Mouse (Mus musculus): ENCODE data around the gene Pabpc4. TPM values are rescaled to one million over a fixed set of nuclear protein-coding genes. Genes with fewer than 3 reads are reported as not detected.
A peak's percentile ranks its signal among the peaks of the same experiment; 100 is the strongest.

Pabpc4 gene
- polyA plus RNA-seq, 1 experiment from 2014 or later: 47.1 TPM

- WGBS: 42% methylated on average over 4 of the region's 4 CpGs
- no peak overlapping the region for H3K9ac ChIP-seq (ENCODE audit: low read depth, low read length)
- H3K4me1 ChIP-seq (replicated peaks; ENCODE audit: control insufficient read depth, insufficient read depth, low read length): peaks cover 3% of the 10 kb centered on the region; the same call in 1 of the 2 replicates
- ATAC-seq (ENCODE audit: low FRiP score) (no peak), DNase-seq (ENCODE audit: low spot score) (no peak)
- no peaks in the 10 kb centered on the region for H3K9me3 ChIP-seq (ENCODE audit: control insufficient read depth, low read length)
- no peak overlapping the region for H3K4me3 ChIP-seq (ENCODE audit: low read depth, low read length)
- no peak overlapping the region for H3K27ac ChIP-seq (ENCODE audit: low read depth, low read length)
- H3K4me2 ChIP-seq (replicated peaks; ENCODE audit: low read depth, low read length): no peak overlapping the region
- H3K36me3 ChIP-seq (ENCODE audit: control insufficient read depth, insufficient read depth, low read length): no peaks in the 10 kb centered on the region
- H3K27me3 ChIP-seq (ENCODE audit: control insufficient read depth, insufficient read depth, low read length): peaks cover 5% of the 10 kb centered on the region; the same call in 1 of the 2 replicates
Measured at GRCm38 (mm10) chr4:123227707-123228106, 34.4 kb upstream of the Pabpc4 start.

GRCm38 (mm10) chr4:123228270-123228669 is 33.9 kb upstream of the Pabpc4 start:
- Histone ChIP-seq H3K9me3 (ENCODE audit: control insufficient read depth, low read length) (no peaks in the 10 kb centered on the region), H3K27ac (ENCODE audit: low read depth, low read length) (no peak overlapping the region), H3K36me3 (ENCODE audit: control insufficient read depth, insufficient read depth, low read length) (no peaks in the 10 kb centered on the region), H3K9ac (ENCODE audit: low read depth, low read length) (no peak overlapping the region), H3K27me3 (ENCODE audit: control insufficient read depth, insufficient read depth, low read length) (peaks cover 10% of the 10 kb centered on the region), H3K4me3 (ENCODE audit: low read depth, low read length) (no peak overlapping the region), H3K4me2 (replicated peaks; ENCODE audit: low read depth, low read length) (no peak overlapping the region), H3K4me1 (replicated peaks; ENCODE audit: control insufficient read depth, insufficient read depth, low read length) (peaks cover 4% of the 10 kb centered on the region)
- DNase-seq (ENCODE audit: low spot score): no peak
- WGBS: 30% methylated on average over 2 of the region's 2 CpGs
- no peak for ATAC-seq (ENCODE audit: low FRiP score)

GRCm38 (mm10) chr4:123229166-123229565 is 33.0 kb upstream of the Pabpc4 start:
- Histone ChIP-seq H3K9me3 (ENCODE audit: control insufficient read depth, low read length) (no peaks in the 10 kb centered on the region), H3K4me1 (replicated peaks; ENCODE audit: control insufficient read depth, insufficient read depth, low read length) (peaks cover 6% of the 10 kb centered on the region), H3K4me2 (replicated peaks; ENCODE audit: low read depth, low read length) (no peak overlapping the region), H3K27ac (ENCODE audit: low read depth, low read length) (no peak overlapping the region), H3K36me3 (ENCODE audit: control insufficient read depth, insufficient read depth, low read length) (no peaks in the 10 kb centered on the region), H3K27me3 (ENCODE audit: control insufficient read depth, insufficient read depth, low read length) (peaks cover 19% of the 10 kb centered on the region), H3K9ac (ENCODE audit: low read depth, low read length) (no peak overlapping the region), H3K4me3 (ENCODE audit: low read depth, low read length) (no peak overlapping the region)
- no peak for ATAC-seq (ENCODE audit: low FRiP score)
- WGBS: 84% methylated on average over 11 of the region's 11 CpGs
- no peak for DNase-seq (ENCODE audit: low spot score)

GRCm38 (mm10) chr4:123232841-123233240 is 29.3 kb upstream of the Pabpc4 start:
- Histone ChIP-seq H3K4me3 (ENCODE audit: low read depth, low read length) (no peak overlapping the region), H3K27ac (ENCODE audit: low read depth, low read length) (no peak overlapping the region), H3K9ac (ENCODE audit: low read depth, low read length) (no peak overlapping the region), H3K4me2 (replicated peaks; ENCODE audit: low read depth, low read length) (no peak overlapping the region), H3K9me3 (ENCODE audit: control insufficient read depth, low read length) (no peaks in the 10 kb centered on the region), H3K4me1 (replicated peaks; ENCODE audit: control insufficient read depth, insufficient read depth, low read length) (peaks cover 8% of the 10 kb centered on the region), H3K36me3 (ENCODE audit: control insufficient read depth, insufficient read depth, low read length) (no peaks in the 10 kb centered on the region), H3K27me3 (ENCODE audit: control insufficient read depth, insufficient read depth, low read length) (peaks cover 27% of the 10 kb centered on the region)
- WGBS: 63% methylated on average over 3 of the region's 3 CpGs
- DNase-seq (ENCODE audit: low spot score) (no peak), ATAC-seq (ENCODE audit: low FRiP score) (no peak)

GRCm38 (mm10) chr4:123233492-123234084 is 28.6 kb upstream of the Pabpc4 start, which contains the start of gene Heyl:
Gene Heyl, plus strand, starts transcription at chr4:123233556.
- peak within 1 kb of the TSS; percentile 82 for H3K4me2 ChIP-seq (replicated peaks; ENCODE audit: low read depth, low read length)
- H3K27me3 ChIP-seq (ENCODE audit: control insufficient read depth, insufficient read depth, low read length): peaks cover 30% of the 10 kb centered on the region
- DNase-seq (ENCODE audit: low spot score) (peak; percentile 51), ATAC-seq (ENCODE audit: low FRiP score) (peak; percentile 69)
- no peak within 1 kb of the TSS for H3K27ac ChIP-seq (ENCODE audit: low read depth, low read length)
- WGBS: 2% methylated on average over 50 of the region's 52 CpGs
- H3K36me3 ChIP-seq (ENCODE audit: control insufficient read depth, insufficient read depth, low read length): no peaks in the 10 kb centered on the region
- H3K9me3 ChIP-seq (ENCODE audit: control insufficient read depth, low read length): no peaks in the 10 kb centered on the region
- peaks cover 7% of the 10 kb centered on the region for H3K4me1 ChIP-seq (replicated peaks; ENCODE audit: control insufficient read depth, insufficient read depth, low read length)
- peak within 1 kb of the TSS; percentile 45; the same call in 1 of the 2 replicates for H3K9ac ChIP-seq (ENCODE audit: low read depth, low read length)
- peak within 1 kb of the TSS; percentile 36 for H3K4me3 ChIP-seq (ENCODE audit: low read depth, low read length)

- Histone ChIP-seq H3K27me3 (ENCODE audit: control insufficient read depth, insufficient read depth, low read length) (peaks cover 41% of the 10 kb centered on the region), H3K4me1 (replicated peaks; ENCODE audit: control insufficient read depth, insufficient read depth, low read length) (peaks cover 10% of the 10 kb centered on the region), H3K9ac (ENCODE audit: low read depth, low read length) (no peak overlapping the region), H3K4me3 (ENCODE audit: low read depth, low read length) (no peak overlapping the region), H3K27ac (ENCODE audit: low read depth, low read length) (no peak overlapping the region), H3K4me2 (replicated peaks; ENCODE audit: low read depth, low read length) (no peak overlapping the region), H3K9me3 (ENCODE audit: control insufficient read depth, low read length) (no peaks in the 10 kb centered on the region), H3K36me3 (ENCODE audit: control insufficient read depth, insufficient read depth, low read length) (no peaks in the 10 kb centered on the region)
- 49% methylated on average over 9 of the region's 9 CpGs for WGBS
- no peak for ATAC-seq (ENCODE audit: low FRiP score)
- no peak for DNase-seq (ENCODE audit: low spot score)
Measured at GRCm38 (mm10) chr4:123235835-123236430, 26.2 kb upstream of the Pabpc4 start.

- Histone ChIP-seq H3K4me1 (replicated peaks; ENCODE audit: control insufficient read depth, insufficient read depth, low read length) (peaks cover 10% of the 10 kb centered on the region), H3K27ac (ENCODE audit: low read depth, low read length) (no peak overlapping the region), H3K4me2 (replicated peaks; ENCODE audit: low read depth, low read length) (no peak overlapping the region), H3K27me3 (ENCODE audit: control insufficient read depth, insufficient read depth, low read length) (peaks cover 41% of the 10 kb centered on the region), H3K9me3 (ENCODE audit: control insufficient read depth, low read length) (no peaks in the 10 kb centered on the region), H3K4me3 (ENCODE audit: low read depth, low read length) (no peak overlapping the region), H3K9ac (ENCODE audit: low read depth, low read length) (no peak overlapping the region), H3K36me3 (ENCODE audit: control insufficient read depth, insufficient read depth, low read length) (no peaks in the 10 kb centered on the region)
- DNase-seq (ENCODE audit: low spot score): no peak
- ATAC-seq (ENCODE audit: low FRiP score): no peak
- 88% methylated on average over 13 of the region's 13 CpGs for WGBS
Measured at GRCm38 (mm10) chr4:123236431-123237031, 25.6 kb upstream of the Pabpc4 start.

GRCm38 (mm10) chr4:123237386-123238266 is 24.5 kb upstream of the Pabpc4 start:
- no peak overlapping the region for H3K4me2 ChIP-seq (replicated peaks; ENCODE audit: low read depth, low read length)
- H3K4me3 ChIP-seq (ENCODE audit: low read depth, low read length): no peak overlapping the region
- no peaks in the 10 kb centered on the region for H3K36me3 ChIP-seq (ENCODE audit: control insufficient read depth, insufficient read depth, low read length)
- H3K9me3 ChIP-seq (ENCODE audit: control insufficient read depth, low read length): no peaks in the 10 kb centered on the region
- no peak overlapping the region for H3K9ac ChIP-seq (ENCODE audit: low read depth, low read length)
- ATAC-seq (ENCODE audit: low FRiP score) (no peak), DNase-seq (ENCODE audit: low spot score) (no peak)
- WGBS: 53% methylated on average over 6 of the region's 6 CpGs
- no peak overlapping the region for H3K27ac ChIP-seq (ENCODE audit: low read depth, low read length)
- H3K27me3 ChIP-seq (ENCODE audit: control insufficient read depth, insufficient read depth, low read length): peaks cover 37% of the 10 kb centered on the region
- peaks cover 10% of the 10 kb centered on the region for H3K4me1 ChIP-seq (replicated peaks; ENCODE audit: control insufficient read depth, insufficient read depth, low read length)
